Mouse (Mus musculus) bone marrow, adult 2 months (tissue): Measurements from ENCODE around the gene Rnft2.

Experiments used
- CTCF ChIP-seq: fragments of 200-500 bp; IDR thresholded peaks from 2 replicates; pipeline ENCODE4 v1.5.1; 2011; ENCODE audit warnings: low read length, control low read depth; ENCODE audit not compliant: control insufficient read depth, insufficient read depth
- POLR2A ChIP-seq: fragments of 200-500 bp; IDR thresholded peaks from 2 replicates; pipeline ENCODE4 v1.6.1; 2011; ENCODE audit warnings: low read depth, mild to moderate bottlenecking, control low read depth, low read length, borderline replicate concordance; ENCODE audit not compliant: control insufficient read depth

GRCm38 (mm10) chr5:118276281-118276680, 31.4 kb upstream of the Rnft2 start:
- TF ChIP-seq CTCF (no peak), POLR2A (no peak)
